Mouse (Mus musculus) gastrocnemius, adult 2 months (tissue): ENCODE results near the gene Serpina3i. TPM values are rescaled to one million over a fixed set of nuclear protein-coding genes. Genes with fewer than 3 reads are reported as not detected.
"Not testable (repeated sequence)": the region's sequence is repeated elsewhere in the genome, so short reads cannot be mapped to it uniquely, and the experiment has no call there.

Experiments used
- DNase-seq: peaks from one replicate; pipeline ENCODE4 v3.0.0; 2022
- H3K27ac ChIP-seq: fragments of 200-600 bp; 2 replicates; pipeline ENCODE4 v1.8.1; 2022; ENCODE audit warnings: mild to moderate bottlenecking
- H3K4me3 ChIP-seq: fragments of 200-600 bp; 2 replicates; pipeline ENCODE4 v1.8.1; 2022; ENCODE audit warnings: mild to moderate bottlenecking, moderate library complexity
- CTCF ChIP-seq: fragments of 200-600 bp; IDR thresholded peaks from 2 replicates; pipeline ENCODE4 v1.8.1; 2022; ENCODE audit warnings: antibody characterized with exemption, mild to moderate bottlenecking, moderate library complexity
- intact Hi-C: fragments of 180-260 bp; cut with DNase I; formaldehyde crosslinking; loops from one replicate; pipeline ENCODE4 v1.15.1; 2025
- long read RNA-seq, 2 experiments: library from polyadenylated mRNA; stranded (forward); transcript quantifications; one replicate each; pipeline ENCODE4 v2.0.0; 2021
- total RNA-seq, 2 experiments: library from RNA; stranded (reverse); gene quantifications; 2 replicates each; pipeline ENCODE4 v1.2.3; 2021

Gene Serpina3i
- total RNA-seq: not detected
- long read RNA-seq, experiment 1: 0 reads
- long read RNA-seq, experiment 2: 0 reads

DNA sequence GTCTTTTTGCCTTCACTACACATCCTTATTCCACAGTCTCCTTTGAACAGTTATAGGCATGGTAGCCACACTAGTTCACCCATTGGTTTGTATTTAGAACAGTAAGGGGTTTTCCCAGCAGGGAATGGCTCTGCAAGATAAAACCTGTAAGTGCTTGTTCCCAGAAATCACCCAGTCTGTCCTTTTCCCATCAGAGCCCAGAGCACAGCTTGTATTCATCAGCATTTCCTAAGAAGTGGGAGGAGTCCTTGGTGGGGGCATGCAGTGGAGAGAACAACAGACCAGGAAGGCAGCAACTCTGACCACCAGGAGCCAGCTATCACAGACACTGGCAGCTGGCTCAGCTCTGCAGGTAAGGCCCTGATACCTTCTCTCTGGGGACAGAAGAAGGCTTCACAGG is at the start of gene Serpina3i:
Serpina3i (plus strand) TSS at position 260 of the 400 bp plus-strand sequence.
- intact Hi-C loops: no loop called here
- no peak for TF ChIP-seq CTCF
- DNase-seq: no peak
- Histone ChIP-seq H3K4me3 (no peak within 1 kb of the TSS), H3K27ac (no peak within 1 kb of the TSS)

DNA sequence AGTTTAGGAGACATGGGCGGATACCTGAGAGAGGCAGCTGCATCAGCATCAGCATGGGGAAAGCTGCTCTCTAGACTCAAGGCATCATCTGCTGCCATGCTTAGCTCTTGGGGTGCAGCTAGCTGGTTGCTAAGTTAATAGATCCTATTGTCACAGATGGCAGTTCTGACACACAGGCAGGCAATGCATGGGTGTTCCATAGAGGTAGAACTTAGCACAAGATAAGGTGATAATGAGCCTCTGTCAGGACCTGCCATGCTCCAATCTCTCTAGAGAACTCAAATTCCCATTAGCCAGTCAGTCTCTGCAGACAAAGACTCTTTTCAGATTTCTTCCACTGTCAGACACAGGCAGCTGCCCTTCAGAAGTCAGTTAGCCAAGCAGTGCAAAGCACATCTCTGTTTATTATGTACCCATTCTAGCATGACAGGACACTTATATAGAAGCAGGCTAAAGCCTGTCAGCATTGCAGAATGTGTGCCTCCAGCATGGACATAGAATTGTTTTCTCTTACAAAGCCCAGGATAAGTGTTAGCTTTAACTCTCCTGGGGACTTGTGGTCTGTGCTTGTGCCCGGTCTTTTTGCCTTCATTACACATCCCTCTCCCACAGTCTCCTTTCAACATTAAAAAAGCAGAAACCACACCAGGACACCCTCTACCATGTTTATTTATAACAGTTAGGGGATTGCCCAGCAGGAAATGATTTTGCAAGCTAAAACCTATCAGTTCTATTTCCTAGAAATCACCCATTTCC is 49.1 kb upstream of the Serpina3i start:
- intact Hi-C loops: no loop called here
- H3K4me3 ChIP-seq: no peak overlapping the region
- DNase-seq: no peak
- no peak for TF ChIP-seq CTCF
- H3K27ac ChIP-seq: no peak overlapping the region

DNA sequence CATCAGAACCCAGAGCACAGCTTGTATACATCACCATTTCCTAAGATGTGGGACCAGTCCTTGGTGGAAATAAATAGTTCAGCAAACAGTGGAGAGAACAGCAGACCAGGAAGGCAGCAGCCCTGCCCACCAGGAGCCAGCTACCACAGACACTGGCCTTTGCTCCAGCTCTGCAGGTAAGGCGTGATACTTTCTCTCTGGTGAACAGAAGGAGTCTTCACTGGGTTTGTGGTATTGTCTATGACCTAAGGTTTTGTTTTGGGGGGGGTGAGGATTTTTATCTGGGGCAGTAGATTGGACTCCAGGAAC is 48.5 kb upstream of the Serpina3i start, which contains the start of gene Serpina3f:
Serpina3f (plus strand) TSS at position 100 of the 309 bp plus-strand sequence.
- intact Hi-C loops: no loop called here
- TF ChIP-seq CTCF: no peak
- no peak for DNase-seq
- no peak within 1 kb of the TSS for H3K4me3 ChIP-seq
- no peak within 1 kb of the TSS for H3K27ac ChIP-seq

DNA sequence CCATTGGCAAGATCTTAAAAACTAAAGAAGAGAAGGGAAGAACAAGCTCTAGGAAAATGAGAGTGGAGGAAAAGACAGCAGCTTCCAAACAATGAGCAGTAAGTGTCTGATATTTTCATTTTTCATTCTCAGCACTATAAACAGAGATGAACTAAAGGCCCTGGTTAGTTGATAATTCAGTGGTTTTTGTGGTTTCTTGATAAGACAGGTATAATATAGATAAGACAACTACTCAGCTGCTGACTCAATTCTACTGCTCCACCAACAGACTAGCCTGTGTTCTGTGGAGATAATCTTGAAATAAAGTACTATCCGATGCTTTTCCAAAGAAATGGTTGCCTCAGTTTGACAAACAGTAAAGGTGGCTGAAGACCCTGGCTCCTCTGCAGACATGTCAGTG is 47.7 kb upstream of the Serpina3i start:
- no peak for DNase-seq
- no peak overlapping the region for H3K27ac ChIP-seq
- H3K4me3 ChIP-seq: no peak overlapping the region
- intact Hi-C loops: no loop called here
- TF ChIP-seq CTCF: no peak

DNA sequence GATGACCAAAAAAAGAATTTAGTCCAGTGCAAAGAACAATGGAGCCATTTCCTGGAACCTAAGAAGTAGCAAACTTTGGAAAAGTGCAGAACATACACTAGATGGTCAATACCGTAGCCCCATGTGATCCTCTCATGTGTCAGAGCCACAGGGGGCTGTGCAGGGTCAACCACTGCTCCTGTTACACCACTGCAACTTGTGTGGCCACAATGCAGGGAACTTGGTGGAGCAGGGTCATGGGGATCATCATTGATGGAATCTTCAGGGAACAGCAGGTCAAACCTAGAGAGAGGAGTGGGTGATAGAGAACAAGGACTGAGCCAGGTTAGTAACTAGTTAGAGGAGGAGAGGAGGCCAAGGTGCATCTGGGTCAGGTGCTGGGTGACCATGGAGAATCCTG is 41.3 kb upstream of the Serpina3i start:
- H3K4me3 ChIP-seq: no peak overlapping the region
- TF ChIP-seq CTCF: no peak
- H3K27ac ChIP-seq: no peak overlapping the region
- no peak for DNase-seq
- intact Hi-C loops: loop anchor here (1.0 kb wide), 1 partner anchor 22 kb away; no protein-coding TSS in a partner anchor

DNA sequence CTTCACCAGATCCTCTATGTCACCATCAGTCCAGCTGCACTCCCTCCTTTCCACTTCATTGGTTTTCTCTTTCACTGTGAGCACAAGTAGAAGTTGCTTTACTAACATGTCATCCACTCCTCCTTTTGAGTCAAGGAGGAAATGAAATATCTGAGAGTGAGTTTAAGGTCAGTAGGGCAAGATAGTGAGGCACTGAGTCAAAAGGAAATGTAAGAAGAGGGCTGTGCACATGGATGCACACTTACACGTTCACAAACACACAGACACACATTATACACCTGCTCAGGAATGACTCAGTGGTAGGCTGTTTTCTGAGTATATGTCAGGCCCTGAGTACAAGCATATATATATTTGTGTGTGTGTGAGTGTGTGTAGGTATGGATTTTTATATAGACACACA is 39.2 kb upstream of the Serpina3i start:
- no peak overlapping the region for H3K27ac ChIP-seq
- intact Hi-C loops: no loop called here
- H3K4me3 ChIP-seq: no peak overlapping the region
- TF ChIP-seq CTCF: no peak
- DNase-seq: no peak

DNA sequence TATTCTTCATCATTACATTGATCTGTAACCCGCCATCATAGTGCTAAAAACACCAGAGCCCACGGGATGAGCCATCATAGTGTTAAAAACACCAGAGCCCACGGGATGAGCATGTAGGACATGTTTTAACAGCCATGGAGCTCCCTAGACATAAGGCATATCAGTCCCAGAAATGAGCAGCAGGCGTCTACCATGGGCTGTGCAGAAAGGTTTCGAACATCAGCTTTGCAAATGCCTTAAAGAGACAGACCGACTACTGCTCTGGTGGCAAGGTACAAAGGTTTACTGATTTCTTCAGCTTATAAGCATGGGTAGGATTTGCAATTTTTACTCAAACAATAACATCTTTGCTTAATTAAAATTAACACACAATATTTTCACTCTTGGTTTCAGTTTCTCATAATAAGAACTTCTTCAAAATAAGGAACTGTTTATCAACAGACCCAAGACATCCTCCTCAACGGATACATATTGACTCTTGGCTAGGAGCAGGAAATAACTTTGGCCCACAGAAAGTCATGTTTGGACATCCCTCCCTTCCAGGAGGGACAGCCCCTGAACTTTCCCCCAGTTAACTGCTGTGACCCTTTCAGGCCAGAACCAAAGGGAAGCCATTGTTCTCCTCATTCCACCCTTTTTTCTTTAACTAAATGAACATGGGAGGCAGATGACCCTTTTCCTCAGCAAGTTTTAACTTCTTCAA is 38.2 kb upstream of the Serpina3i start:
- TF ChIP-seq CTCF: no peak
- no peak for DNase-seq
- intact Hi-C loops: no loop called here
- Histone ChIP-seq H3K4me3 (no peak overlapping the region), H3K27ac (no peak overlapping the region)

GRCm38 (mm10) chr12:104230762-104231161 is 32.2 kb upstream of the Serpina3i start:
- intact Hi-C loops: no loop called here
- no peak for TF ChIP-seq CTCF

DNA sequence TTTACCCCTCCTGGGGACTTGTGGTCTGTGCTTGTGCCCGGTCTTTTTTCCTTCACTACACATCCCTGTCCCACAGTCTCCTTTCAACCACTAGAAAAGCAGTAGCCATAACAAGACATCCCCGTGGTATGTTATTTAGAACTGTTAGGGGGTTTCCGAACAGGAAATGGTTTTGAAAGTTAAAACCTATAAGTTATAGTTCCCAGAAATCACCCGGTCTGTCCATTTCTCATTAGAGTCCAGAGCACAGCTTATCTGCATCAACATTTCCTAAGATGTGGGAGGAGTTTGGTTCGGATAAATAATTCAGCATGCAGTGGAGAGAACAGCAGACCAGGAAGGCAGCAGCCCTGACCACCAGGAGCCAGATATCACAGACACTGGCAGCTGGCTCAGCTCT is 27.0 kb upstream of the Serpina3i start, which contains the start of gene Serpina3g:
Serpina3g (plus strand) TSS at position 331 of the 400 bp plus-strand sequence.
- TF ChIP-seq CTCF: no peak
- no peak within 1 kb of the TSS for H3K4me3 ChIP-seq
- intact Hi-C loops: no loop called here
- DNase-seq: no peak
- no peak within 1 kb of the TSS for H3K27ac ChIP-seq

More at GRCm38 (mm10) chr12:104230762-104231161, 32.2 kb upstream of the Serpina3i start:
- DNase-seq: no peak
- Histone ChIP-seq H3K27ac (no peak overlapping the region), H3K4me3 (no peak overlapping the region)

DNA sequence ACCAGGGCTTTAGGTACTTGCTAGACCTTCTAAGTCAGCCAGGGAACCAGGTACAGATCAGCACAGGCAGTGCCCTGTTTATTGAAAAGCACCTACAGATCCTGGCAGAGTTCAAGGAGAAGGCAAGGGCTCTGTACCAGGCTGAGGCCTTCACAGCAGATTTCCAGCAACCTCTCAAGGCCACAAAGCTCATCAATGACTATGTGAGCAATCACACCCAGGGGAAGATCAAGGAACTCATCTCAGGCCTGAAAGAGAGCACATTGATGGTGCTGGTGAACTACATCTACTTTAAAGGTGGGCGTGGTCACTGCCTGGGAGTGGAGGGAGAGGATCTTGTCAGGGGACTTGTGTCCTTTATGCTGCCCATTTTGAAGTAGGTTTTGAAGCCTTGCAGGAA is 24.9 kb upstream of the Serpina3i start:
- DNase-seq, H3K4me3 ChIP-seq, intact Hi-C loops, H3K27ac ChIP-seq: not testable (repeated sequence)

GRCm38 (mm10) chr12:104243307-104243706 is 19.6 kb upstream of the Serpina3i start:
- no peak for DNase-seq
- intact Hi-C loops: loop anchor here (1.0 kb wide), 1 partner anchor 22 kb away; no protein-coding TSS in a partner anchor
- no peak overlapping the region for H3K4me3 ChIP-seq
- no peak for TF ChIP-seq CTCF
- H3K27ac ChIP-seq: no peak overlapping the region

DNA sequence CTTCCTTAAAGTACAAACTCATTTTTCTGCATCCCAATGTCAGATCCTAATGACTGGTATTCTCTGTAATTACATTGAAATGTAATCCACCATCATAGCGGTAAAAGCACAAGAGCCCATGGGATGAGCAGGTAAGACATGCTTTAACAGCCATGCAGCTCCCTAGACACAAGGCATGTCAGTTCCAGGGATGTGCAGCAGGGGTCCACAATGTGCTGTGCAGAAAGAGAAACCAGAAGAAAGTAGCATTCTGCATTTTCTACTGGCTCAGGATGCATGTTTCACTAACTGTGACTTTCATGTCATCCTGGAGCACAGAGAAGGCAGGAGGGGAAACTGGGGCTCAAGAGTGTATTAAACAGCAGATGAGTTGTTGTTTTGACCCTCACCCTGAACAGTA is 17.8 kb upstream of the Serpina3i start:
- DNase-seq: no peak
- Histone ChIP-seq H3K4me3 (no peak overlapping the region), H3K27ac (no peak overlapping the region)
- TF ChIP-seq CTCF: no peak
- intact Hi-C loops: no loop called here

DNA sequence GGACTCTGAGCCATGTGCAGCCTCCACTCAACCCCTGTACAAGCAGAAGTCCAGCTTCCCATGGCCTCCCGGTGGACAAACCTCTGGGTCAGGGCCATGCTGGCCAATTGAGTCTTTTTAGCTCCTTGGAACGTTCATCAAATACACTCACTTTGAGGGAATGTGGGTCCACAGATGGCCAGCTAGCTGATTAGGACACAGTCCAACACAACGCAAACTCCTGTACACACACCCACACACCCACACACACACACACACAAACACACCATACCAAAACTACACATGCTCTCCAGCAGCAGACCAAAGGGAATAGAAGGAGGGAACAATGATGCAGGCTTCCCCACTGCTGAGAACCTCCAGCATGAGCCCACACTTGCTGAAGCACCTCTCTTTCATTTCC is 17.3 kb upstream of the Serpina3i start:
- DNase-seq: peak; percentile 47
- Histone ChIP-seq H3K27ac (no peak overlapping the region), H3K4me3 (no peak overlapping the region)
- intact Hi-C loops: no loop called here
- TF ChIP-seq CTCF: no peak
